ENCODE assay signal across 8 mouse cellular contexts in genomic region chr1:75652547-75652946, GRCm38 (mm10).
A peak's percentile ranks its signal among the peaks of the same experiment; 100 is the strongest.
DNase-seq lines count a peak whose midpoint lies in the region; ATAC-seq lines count a peak whose summit lies in the region.

No protein-coding gene starts in this region.

- ATAC-seq in forebrain, embryonic 13.5 days = peak; percentile 46
- no peak for ATAC-seq in megakaryocyte-erythroid progenitor cell, adult 5-6 weeks (replicated peaks; ENCODE audit: low FRiP score, low TSS enrichment, poor library complexity, severe bottlenecking)

- intact Hi-C loops in left cerebral cortex, postnatal 4 days (cut with DNase I) = loop anchor here (2.0 kb wide), 1 partner anchor 1862 kb away; the partner anchor contains the start of gene Epha4

- H3K27ac ChIP-seq in forebrain, embryonic 13.5 days = no peak overlapping the region

- H3K27me3 ChIP-seq in forebrain, embryonic 13.5 days = no peaks in the 10 kb centered on the region; the same call in 1 of the 2 replicates

- no peaks in the 10 kb centered on the region for H3K9me3 ChIP-seq in forebrain, embryonic 13.5 days (replicated peaks)

- peaks cover 17% of the 10 kb centered on the region for H3K4me1 ChIP-seq in forebrain, embryonic 13.5 days

- 10% methylated on average over 10 of the region's 10 CpGs for WGBS in forebrain, embryonic 13.5 days

- DNase-seq in urinary bladder, postnatal 25 days (ENCODE audit: low spot score) = peak; percentile 48
- no peak for DNase-seq in urinary bladder, postnatal 4 days (ENCODE audit: low spot score in 2 of 2)
- DNase-seq in c-Kit-positive CD71-negative TER-119-negative erythroid progenitor cells, embryonic 14.5 days (ENCODE audit: low read depth) = peak; percentile 40
- peak; percentile 69 for DNase-seq in kidney, adult 9 months
- DNase-seq in left cerebral cortex, postnatal 4 days = peak; percentile 57
- DNase-seq in retina, adult 2 months (ENCODE audit: low read depth, low spot score) = peak; percentile 43

- no peak overlapping the region for H3K4me2 ChIP-seq in forebrain, embryonic 13.5 days

- no peak overlapping the region for H3K4me3 ChIP-seq in forebrain, embryonic 13.5 days

- H3K9ac ChIP-seq in forebrain, embryonic 13.5 days = no peak overlapping the region

- H3K36me3 ChIP-seq in forebrain, embryonic 13.5 days (ENCODE audit: poor library complexity, severe bottlenecking) = no peaks in the 10 kb centered on the region

Comparison
In these comparisons a context has a peak if more than half of its experiments do, and no peak if none do; other contexts are left out.
1. DNase-seq: peak in urinary bladder, postnatal 25 days (single experiment), c-Kit-positive CD71-negative TER-119-negative erythroid progenitor cells, embryonic 14.5 days (single experiment), kidney, adult 9 months (single experiment), left cerebral cortex, postnatal 4 days (single experiment) and retina, adult 2 months (single experiment); none in urinary bladder, postnatal 4 days (0 of 2).